Mouse (Mus musculus) large intestine, adult 2 months (tissue): ENCODE results near the gene Depdc5. TPM values are rescaled to one million over a fixed set of nuclear protein-coding genes. Genes with fewer than 3 reads are reported as not detected.

ENCODE experiments used
- DNase-seq: peaks from one replicate; pipeline ENCODE4 v3.0.0-alpha.2; 2012; ENCODE audit warnings: low read depth, low spot score
- WGBS: fragments of 180-500 bp; shearing (Covaris S2); methylation state at CpG from one replicate; pipeline ENCODE4 v1.1.7; 2018; 5-methylcytosine and 5-hydroxymethylcytosine counted together
- polyA plus RNA-seq: library from polyadenylated mRNA; depleted of rRNA; stranded (reverse); fragments of >200 nt; gene quantifications from 2 replicates; pipeline ENCODE4 v1.2.3, GENCODE M21; 2012

Gene Depdc5
- polyA plus RNA-seq, 1 experiment: 8.8 TPM

DNA sequence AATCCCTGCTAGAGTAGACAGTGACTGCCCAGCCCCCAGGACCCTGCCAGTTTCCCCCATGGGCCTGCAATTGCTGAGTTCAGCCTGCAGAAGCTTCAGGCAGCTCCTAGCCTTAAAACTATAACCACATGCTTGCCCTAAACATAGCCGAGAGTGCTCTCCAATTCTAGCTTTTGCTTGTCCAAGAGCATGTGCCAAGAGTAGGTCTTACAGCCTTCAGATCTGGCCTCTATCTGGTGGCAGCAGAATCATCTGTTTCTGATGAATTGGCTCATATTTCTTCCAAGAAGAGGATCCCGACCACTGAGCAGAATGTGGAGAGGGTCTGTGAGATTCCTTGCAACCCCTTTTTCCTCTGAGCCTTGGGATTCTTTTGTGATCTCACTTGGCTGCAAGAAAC is 131.0 kb downstream of the Depdc5 start:
- no peak for DNase-seq
- WGBS: 57% methylated on average over 2 of the region's 2 CpGs

GRCm38 (mm10) chr5:32995756-32996155 is 132.3 kb downstream of the Depdc5 start:
- WGBS: 52% methylated on average over 4 of the region's 4 CpGs
- no peak for DNase-seq

DNA sequence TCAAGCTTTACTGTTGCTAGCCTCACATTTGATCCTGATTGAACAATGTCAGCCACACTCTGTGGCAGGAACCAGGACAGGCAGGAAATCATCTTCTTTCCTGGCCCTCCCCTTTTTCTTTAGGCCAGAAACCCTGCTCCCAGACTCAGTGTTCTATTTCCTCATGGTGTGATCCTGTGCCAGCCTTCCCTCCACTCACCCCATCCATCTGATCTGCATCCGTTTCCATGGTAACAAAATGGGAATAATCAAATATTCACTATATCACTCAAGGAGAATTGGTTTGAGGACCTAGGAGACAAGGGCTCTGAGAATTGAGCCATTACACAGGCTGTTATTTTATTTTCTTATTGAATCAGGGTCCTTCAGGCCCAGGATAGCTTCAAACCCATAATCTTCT is 133.1 kb downstream of the Depdc5 start:
- 97% methylated on average over 1 of the region's 1 CpGs for WGBS
- DNase-seq: no peak

- WGBS: 46% methylated on average over 4 of the region's 4 CpGs
- no peak for DNase-seq
Observed at GRCm38 (mm10) chr5:32997686-32998085, 134.2 kb downstream of the Depdc5 start.

DNA sequence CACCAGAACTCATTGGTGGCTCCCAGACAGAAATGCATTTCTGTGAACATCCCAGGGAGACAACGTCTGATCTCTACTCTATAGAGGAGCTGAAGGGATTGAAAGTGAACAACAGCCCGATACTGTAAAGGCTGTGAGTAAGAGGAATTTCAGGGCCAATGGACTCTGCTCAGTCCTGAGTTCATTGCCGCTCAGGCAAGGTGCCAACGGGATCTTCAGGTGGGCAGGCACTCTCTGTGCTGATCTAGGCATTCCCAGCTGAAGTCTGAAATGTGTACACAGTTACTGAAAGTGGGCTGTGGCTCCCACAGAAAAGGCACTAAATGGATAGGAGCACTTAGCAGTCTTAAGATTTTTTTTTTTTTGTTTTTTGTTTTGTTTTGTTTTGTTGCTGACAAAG is 135.3 kb downstream of the Depdc5 start:
- 31% methylated on average over 4 of the region's 4 CpGs for WGBS
- peak; percentile 29 for DNase-seq

DNA sequence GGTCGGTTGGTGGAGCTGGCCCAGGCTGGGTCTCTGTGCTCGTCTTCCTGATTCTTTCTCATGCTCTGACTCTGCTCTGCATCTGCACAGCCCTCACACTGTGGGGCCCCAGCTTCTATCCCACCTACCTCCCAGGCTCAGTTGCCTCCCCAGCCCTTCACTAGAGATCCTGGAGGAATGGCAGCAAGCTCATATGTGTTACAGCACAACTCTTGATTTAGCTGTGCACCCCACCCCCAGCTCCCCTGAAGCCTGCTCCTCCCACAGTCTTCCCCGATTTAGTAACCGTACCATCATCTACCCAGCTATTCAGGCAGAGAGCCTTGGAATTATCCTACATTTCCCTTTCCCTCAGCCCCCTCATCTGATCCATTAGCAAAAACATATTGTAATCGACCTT is 137.6 kb downstream of the Depdc5 start:
- no peak for DNase-seq
- WGBS: 92% methylated on average over 5 of the region's 5 CpGs

- DNase-seq: no peak
- WGBS: 88% methylated on average over 5 of the region's 5 CpGs
Observed at GRCm38 (mm10) chr5:33002781-33003180, 139.3 kb downstream of the Depdc5 start.

DNA sequence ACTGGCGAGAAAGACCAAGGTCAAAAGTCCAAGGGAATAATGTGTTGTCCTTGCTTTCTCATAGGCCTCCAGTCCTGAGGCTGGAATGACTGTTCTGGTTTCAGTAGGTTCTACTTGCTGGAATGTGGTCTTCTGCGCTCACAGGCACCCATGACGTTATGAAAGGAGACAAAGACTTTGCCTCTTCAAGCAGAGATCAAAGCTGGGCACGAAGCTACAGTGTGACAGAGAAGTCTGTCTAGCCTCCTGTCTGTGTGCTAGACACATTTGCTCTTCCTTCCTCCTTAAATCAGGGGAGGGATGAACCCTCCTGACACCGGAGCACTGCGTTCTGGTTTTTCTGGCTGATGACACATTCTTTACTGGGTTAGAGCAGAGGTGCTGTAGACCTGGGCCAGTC is 140.0 kb downstream of the Depdc5 start:
- WGBS: 64% methylated on average over 6 of the region's 6 CpGs
- DNase-seq: no peak

DNA sequence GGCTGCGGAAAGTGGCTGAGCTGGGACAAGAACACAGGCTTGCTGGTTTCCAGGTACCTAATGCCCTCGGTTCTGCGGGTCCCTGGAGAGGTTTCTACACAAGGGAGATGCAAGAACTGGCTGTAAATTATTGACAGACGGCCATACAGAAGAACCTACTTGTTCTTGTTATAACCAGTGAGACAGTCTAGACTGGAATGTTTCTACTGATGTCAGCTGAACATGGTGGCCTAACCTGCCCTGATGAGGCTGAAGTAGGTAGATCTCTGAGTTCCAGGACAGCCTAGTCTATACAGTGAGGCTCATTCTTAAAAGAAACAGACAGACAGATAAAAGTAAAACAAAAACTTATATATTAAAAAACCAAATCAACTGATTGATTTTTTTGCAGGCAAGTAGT is 140.6 kb downstream of the Depdc5 start:
- DNase-seq: no peak
- WGBS: 59% methylated on average over 4 of the region's 4 CpGs

- no peak for DNase-seq
- 80% methylated on average over 11 of the region's 11 CpGs for WGBS
Observed at GRCm38 (mm10) chr5:33005442-33006145, 142.1 kb downstream of the Depdc5 start.

DNA sequence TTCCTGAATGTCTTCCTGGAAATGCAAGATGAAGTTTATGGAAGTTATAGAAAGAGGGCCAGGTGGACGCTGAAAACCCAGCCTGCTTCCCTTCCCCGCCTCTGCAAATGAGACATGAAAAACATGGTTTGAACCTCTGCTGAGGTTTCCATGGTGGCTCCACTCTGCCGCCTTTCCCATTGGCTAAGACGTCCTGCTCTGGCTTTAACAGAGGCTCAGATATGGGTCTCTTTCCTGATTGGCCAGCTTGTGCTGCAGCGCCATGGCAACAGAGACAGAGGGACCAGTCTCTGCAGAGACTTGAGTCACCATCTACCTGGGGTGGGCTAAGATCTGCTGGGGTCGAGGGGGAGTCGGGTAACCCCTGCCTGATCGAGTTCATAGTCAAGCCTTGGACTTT is 143.2 kb downstream of the Depdc5 start:
- no peak for DNase-seq
- WGBS: 64% methylated on average over 8 of the region's 8 CpGs

DNA sequence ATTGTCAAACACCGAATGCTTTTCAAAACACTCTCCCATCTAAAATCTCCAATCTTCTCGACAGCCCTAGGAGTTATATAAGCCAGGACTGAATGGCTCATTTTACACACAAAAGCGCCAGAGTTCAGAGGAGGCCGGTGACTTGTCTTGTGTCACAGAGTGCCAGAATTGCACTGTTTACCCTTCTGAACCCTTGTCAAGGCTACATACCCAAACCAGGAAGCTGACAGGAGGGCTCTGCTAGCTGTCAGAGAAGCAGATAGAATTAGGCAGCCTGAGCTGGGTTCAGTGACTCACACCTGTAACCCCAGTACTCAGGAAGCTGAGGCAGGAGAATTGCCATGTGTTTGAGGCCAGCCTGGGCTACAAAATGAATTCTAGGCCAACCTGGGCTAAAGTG is 143.9 kb downstream of the Depdc5 start:
- DNase-seq: no peak
- 22% methylated on average over 4 of the region's 4 CpGs for WGBS

- 62% methylated on average over 2 of the region's 2 CpGs for WGBS
- DNase-seq: no peak
Observed at GRCm38 (mm10) chr5:33009301-33009700, 145.8 kb downstream of the Depdc5 start.

DNA sequence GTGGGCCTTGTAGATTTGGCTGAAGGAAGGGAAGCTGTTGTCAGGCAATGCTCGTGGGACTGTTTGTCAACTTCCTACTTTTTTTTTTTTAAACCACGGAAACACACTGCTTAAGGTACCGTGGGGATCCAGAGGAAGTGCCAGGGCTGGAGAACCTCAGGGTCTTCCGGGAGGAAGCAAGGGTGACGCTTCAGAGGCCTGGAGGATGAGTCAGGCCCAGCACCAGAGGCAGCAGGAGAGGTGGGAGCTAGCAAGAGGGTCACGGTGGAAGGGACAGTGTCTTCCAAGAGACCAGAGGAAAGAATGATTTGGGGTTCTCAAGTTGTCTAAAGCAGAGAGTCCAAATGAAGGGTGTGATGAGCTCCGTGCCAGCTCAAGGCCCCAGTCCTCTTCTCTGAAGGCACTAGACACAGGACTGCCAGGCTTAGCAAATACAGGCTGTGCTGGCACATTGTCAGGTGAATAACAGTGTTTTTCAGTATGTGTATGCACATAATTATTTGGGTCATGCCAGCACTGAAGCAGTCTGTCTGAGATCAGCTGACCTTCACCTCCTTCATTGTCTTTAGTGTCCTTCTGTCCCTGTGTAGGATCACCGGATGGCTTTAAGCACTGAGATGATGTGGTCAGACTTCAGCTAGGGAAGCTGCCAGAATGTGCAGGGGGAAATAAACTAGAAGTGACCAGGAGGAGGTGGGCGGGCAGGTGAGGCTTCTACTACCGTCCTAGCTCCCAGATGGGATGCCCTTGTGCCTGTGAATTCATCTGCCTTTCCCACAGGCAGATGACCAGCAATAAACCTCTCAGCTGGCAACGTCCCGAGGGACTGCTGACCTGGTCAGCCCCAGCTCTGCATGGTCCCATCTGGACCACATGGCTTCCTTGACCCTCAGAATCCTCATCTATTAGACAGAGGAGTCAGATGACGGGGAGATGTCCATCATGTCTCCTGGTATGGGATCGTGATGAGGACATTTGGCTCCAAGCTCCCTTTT is 146.6 kb downstream of the Depdc5 start:
- DNase-seq: no peak
- 78% methylated on average over 14 of the region's 14 CpGs for WGBS

DNA sequence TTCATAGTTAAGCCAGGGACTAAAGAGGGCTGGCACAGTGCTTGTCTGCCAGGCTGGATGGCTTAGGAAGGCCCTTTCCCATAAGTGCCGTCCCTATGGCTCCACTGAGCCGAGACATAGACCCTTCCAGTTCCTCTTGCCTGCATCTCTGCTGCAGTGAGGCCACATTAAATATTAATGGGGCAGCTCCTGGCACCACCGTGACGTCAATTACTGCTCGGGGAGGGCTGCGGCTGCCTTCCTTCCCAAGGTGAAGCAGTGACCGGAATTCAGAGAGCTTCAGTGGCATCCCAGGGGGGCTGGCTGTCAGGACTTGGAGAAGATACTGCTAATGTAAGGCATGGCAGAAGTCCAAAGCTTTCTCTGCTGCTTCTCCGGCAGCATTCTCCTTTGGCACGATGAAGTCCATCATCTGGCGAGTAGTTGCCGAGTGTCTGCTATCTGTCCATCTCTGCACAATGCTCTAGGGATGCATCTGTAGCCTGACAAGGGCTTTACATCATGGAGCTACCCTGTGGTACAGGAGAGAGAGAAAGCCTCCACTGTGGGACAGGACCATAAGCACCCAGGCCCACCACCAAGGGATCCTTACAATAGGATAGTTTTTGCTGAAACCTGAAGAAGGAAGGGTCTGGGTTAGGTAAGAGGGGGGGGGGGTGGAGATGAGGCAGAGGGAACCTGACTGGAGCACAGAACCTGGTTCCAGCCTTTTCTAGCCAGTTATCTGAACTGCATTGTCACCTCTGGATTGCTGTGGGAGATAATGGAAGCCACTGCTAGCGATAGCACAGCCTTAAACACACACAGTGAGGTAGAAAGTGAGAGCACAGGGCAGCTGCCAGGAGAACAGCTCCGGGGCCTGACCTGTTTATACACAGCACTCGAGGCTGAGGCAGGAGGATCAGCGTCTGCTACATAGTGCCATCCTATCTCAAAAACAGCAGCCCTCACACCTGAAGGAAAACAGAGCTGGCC is 147.9 kb downstream of the Depdc5 start:
- no peak for DNase-seq

GRCm38 (mm10) chr5:33014096-33014495 is 150.6 kb downstream of the Depdc5 start:
- WGBS: 84% methylated on average over 1 of the region's 1 CpGs
- DNase-seq: no peak

More for the DNA sequence above, 147.9 kb downstream of the Depdc5 start:
- 69% methylated on average over 15 of the region's 15 CpGs for WGBS

GRCm38 (mm10) chr5:33015579-33015978 is 152.1 kb downstream of the Depdc5 start:
- WGBS: 55% methylated on average over 5 of the region's 5 CpGs
- no peak for DNase-seq

DNA sequence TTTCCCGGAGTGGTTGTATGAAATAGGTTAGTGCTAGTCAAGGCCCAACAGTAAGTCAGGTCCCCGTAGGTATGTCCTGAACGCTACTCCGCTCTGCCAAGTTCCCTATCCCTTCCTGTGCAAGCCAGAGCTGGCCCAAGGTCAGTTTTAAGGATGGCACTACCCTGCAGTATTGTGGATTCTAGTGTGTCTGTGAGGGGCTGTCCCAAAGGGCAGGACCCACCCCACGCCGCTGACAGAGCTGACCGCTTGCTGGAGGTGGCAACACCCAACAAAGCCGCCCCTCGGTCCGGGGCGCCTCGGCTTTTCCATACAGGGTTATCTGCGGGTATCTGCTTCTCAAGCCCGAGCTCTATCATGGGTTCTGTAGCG is 154.7 kb downstream of the Depdc5 start:
- WGBS: 1% methylated on average over 15 of the region's 15 CpGs
- no peak for DNase-seq

DNA sequence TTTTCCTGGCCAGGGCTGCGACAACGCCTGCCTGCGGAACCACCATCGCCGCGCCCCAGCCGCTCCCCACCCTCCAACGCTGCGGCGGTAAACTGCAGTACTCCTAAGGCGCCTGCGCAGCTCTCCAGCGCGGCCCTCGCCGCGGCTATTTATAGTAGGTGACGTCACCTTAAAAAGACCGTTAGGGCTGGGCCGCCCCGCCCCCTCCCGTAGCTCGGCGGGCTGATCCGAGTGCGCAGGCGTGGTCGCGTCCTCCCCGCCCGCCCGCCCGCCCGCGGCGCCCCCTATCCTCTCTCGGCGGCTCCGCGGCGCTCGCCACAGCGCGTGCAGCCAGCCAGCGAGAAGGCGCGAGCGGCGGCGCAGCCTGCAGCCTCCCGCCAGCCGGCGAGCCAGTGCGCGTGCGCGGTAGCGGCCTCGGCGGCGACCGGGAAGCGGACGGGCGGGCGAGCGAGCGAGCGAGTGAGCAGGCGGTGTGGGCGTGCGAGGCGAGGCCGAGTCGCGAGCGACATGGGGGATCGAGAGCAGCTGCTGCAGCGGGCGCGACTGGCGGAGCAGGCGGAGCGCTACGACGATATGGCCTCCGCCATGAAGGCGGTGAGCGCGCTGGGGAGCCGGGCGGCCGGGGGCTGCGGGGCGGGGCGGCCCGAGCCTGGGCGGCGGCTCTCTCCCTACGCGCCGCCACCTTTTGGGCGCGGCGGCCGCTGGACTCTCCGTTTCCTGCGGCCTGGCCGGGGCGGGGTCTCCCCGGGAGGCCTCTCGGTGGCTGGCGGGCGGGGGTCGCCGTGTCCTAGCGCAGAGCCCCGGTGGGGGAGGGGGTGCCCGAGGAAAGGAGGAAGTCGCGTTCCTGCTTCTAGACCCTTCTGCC is 155.3 kb downstream of the Depdc5 start, which contains the start of gene Ywhah:
Ywhah (plus strand) TSS at position 256 of the 865 bp plus-strand sequence.
- under 1% methylated on average over 107 of the region's 121 CpGs for WGBS
- peak; percentile 82 for DNase-seq
